Mouse (Mus musculus): ENCODE data around the gene BC035947. TPM values are rescaled to one million over a fixed set of nuclear protein-coding genes. Genes with fewer than 3 reads are reported as not detected.

Gene BC035947
- polyA plus RNA-seq, 1 experiment from 2014 or later, result not detected

- no peaks in the 10 kb centered on the region for H3K27me3 ChIP-seq (ENCODE audit: insufficient read depth, low read length)
- no peaks in the 10 kb centered on the region for H3K9me3 ChIP-seq (ENCODE audit: low read length)
- no peak overlapping the region for H3K4me3 ChIP-seq (ENCODE audit: low read depth, low read length)
- H3K27ac ChIP-seq (ENCODE audit: low read depth), result no peak overlapping the region
- H3K36me3 ChIP-seq (replicated peaks; ENCODE audit: insufficient read depth, low read length), result peaks cover 70% of the 10 kb centered on the region
- no peak overlapping the region for H3K9ac ChIP-seq (replicated peaks)
- H3K4me2 ChIP-seq (ENCODE audit: low read depth, low read length), result no peak overlapping the region
- ATAC-seq (no peak), DNase-seq (no peak)
- 84% methylated on average over 8 of the region's 8 CpGs for WGBS (ENCODE audit: insufficient replicate concordance)
- no peak for TF ChIP-seq CTCF (IDR thresholded peaks at IDR 0.05; ENCODE audit: low read depth)
- no peak for TF ChIP-seq EP300 (IDR thresholded peaks at IDR 0.05; ENCODE audit: low read depth)
- H3K4me1 ChIP-seq (ENCODE audit: insufficient read depth), result no peaks in the 10 kb centered on the region
Measured at GRCm38 (mm10) chr1:78453886-78454285, 58.1 kb downstream of the BC035947 start.

- Histone ChIP-seq H3K9ac (replicated peaks) (no peak overlapping the region), H3K27ac (ENCODE audit: low read depth) (no peak overlapping the region), H3K4me2 (ENCODE audit: low read depth, low read length) (no peak overlapping the region), H3K4me1 (ENCODE audit: insufficient read depth) (no peaks in the 10 kb centered on the region), H3K27me3 (ENCODE audit: insufficient read depth, low read length) (no peaks in the 10 kb centered on the region), H3K4me3 (ENCODE audit: low read depth, low read length) (no peak overlapping the region), H3K36me3 (replicated peaks; ENCODE audit: insufficient read depth, low read length) (peaks cover 64% of the 10 kb centered on the region), H3K9me3 (ENCODE audit: low read length) (no peaks in the 10 kb centered on the region)
- ATAC-seq (no peak), DNase-seq (no peak)
- 87% methylated on average over 6 of the region's 6 CpGs for WGBS (ENCODE audit: insufficient replicate concordance)
- TF ChIP-seq CTCF (IDR thresholded peaks at IDR 0.05; ENCODE audit: low read depth), result no peak
- TF ChIP-seq EP300 (IDR thresholded peaks at IDR 0.05; ENCODE audit: low read depth), result no peak
Measured at GRCm38 (mm10) chr1:78452544-78452943, 59.4 kb downstream of the BC035947 start.

GRCm38 (mm10) chr1:78451070-78451854 lies 60.7 kb downstream of the BC035947 start:
- ATAC-seq (no peak), DNase-seq (no peak)
- no peak overlapping the region for H3K4me2 ChIP-seq (ENCODE audit: low read depth, low read length)
- H3K36me3 ChIP-seq (replicated peaks; ENCODE audit: insufficient read depth, low read length), result peaks cover 57% of the 10 kb centered on the region
- TF ChIP-seq EP300 (IDR thresholded peaks at IDR 0.05; ENCODE audit: low read depth) (no peak), CTCF (IDR thresholded peaks at IDR 0.05; ENCODE audit: low read depth) (no peak)
- H3K4me3 ChIP-seq (ENCODE audit: low read depth, low read length), result no peak overlapping the region
- no peak overlapping the region for H3K9ac ChIP-seq (replicated peaks)
- no peak overlapping the region for H3K27ac ChIP-seq (ENCODE audit: low read depth)
- H3K27me3 ChIP-seq (ENCODE audit: insufficient read depth, low read length), result no peaks in the 10 kb centered on the region
- H3K9me3 ChIP-seq (ENCODE audit: low read length), result no peaks in the 10 kb centered on the region
- 86% methylated on average over 12 of the region's 12 CpGs for WGBS (ENCODE audit: insufficient replicate concordance)
- H3K4me1 ChIP-seq (ENCODE audit: insufficient read depth), result no peaks in the 10 kb centered on the region

- Histone ChIP-seq H3K9me3 (ENCODE audit: low read length) (no peaks in the 10 kb centered on the region), H3K36me3 (replicated peaks; ENCODE audit: insufficient read depth, low read length) (peaks cover 49% of the 10 kb centered on the region), H3K9ac (replicated peaks) (no peak overlapping the region), H3K4me1 (ENCODE audit: insufficient read depth) (no peaks in the 10 kb centered on the region), H3K4me2 (ENCODE audit: low read depth, low read length) (no peak overlapping the region), H3K27me3 (ENCODE audit: insufficient read depth, low read length) (no peaks in the 10 kb centered on the region), H3K4me3 (ENCODE audit: low read depth, low read length) (no peak overlapping the region), H3K27ac (ENCODE audit: low read depth) (no peak overlapping the region)
- WGBS (ENCODE audit: insufficient replicate concordance), result 86% methylated on average over 1 of the region's 1 CpGs
- no peak for TF ChIP-seq EP300 (IDR thresholded peaks at IDR 0.05; ENCODE audit: low read depth)
- no peak for TF ChIP-seq CTCF (IDR thresholded peaks at IDR 0.05; ENCODE audit: low read depth)
- no peak for DNase-seq
- ATAC-seq, result no peak
Measured at GRCm38 (mm10) chr1:78448091-78448490, 63.9 kb downstream of the BC035947 start.

Other genes starting within 250 kb of the BC035947 start
- gene Sgpp2, start 201.8 kb downstream of the BC035947 start, polyA plus RNA-seq (2015; fragmentation: Nextera tagmentation; extraction: Ambion mirVana), result 0.09 and 0.14 TPM in 2 replicates
- 37.6 and 41.5 TPM in 2 replicates for gene Farsb, start 23.3 kb downstream of the BC035947 start, polyA plus RNA-seq (2015; fragmentation: Nextera tagmentation; extraction: Ambion mirVana)
- 0.22 TPM in 1 of 2 replicates, not detected in the other for gene Mogat1, start 1.2 kb downstream of the BC035947 start, polyA plus RNA-seq (2015; fragmentation: Nextera tagmentation; extraction: Ambion mirVana)
- gene Acsl3, start 145.7 kb upstream of the BC035947 start, polyA plus RNA-seq (2015; fragmentation: Nextera tagmentation; extraction: Ambion mirVana), result 7.6 and 8.4 TPM in 2 replicates
- 0.59 and 0.65 TPM in 2 replicates for gene Utp14b, start 145.9 kb upstream of the BC035947 start, polyA plus RNA-seq (2015; fragmentation: Nextera tagmentation; extraction: Ambion mirVana)